Mouse (Mus musculus) bone marrow, adult 2 months (tissue): ENCODE results near the gene Gcg.

Experiments used
- CTCF ChIP-seq: fragments of 200-500 bp; IDR thresholded peaks from 2 replicates; pipeline ENCODE4 v1.5.1; 2011; ENCODE audit warnings: low read length, control low read depth; ENCODE audit not compliant: control insufficient read depth, insufficient read depth
- POLR2A ChIP-seq: fragments of 200-500 bp; IDR thresholded peaks from 2 replicates; pipeline ENCODE4 v1.6.1; 2011; ENCODE audit warnings: low read depth, mild to moderate bottlenecking, control low read depth, low read length, borderline replicate concordance; ENCODE audit not compliant: control insufficient read depth

- TF ChIP-seq CTCF (no peak), POLR2A (no peak)
These were observed 30.0 kb upstream of the Gcg start for GRCm38 (mm10) chr2:62513477-62513876.
